Mouse (Mus musculus) layer of hippocampus, postnatal 36 days (tissue): ENCODE measurements around the gene Plxnb1. TPM values are rescaled to one million over a fixed set of nuclear protein-coding genes. Genes with fewer than 3 reads are reported as not detected.

Experiments
- DNase-seq, 2 experiments: peaks; one replicate each; pipeline ENCODE4 v3.0.0; 2022
- total RNA-seq, 2 experiments: library from RNA; stranded (reverse); gene quantifications; 2 replicates each; pipeline ENCODE4 v1.2.3; 2021

Plxnb1 gene
- total RNA-seq = 10 to 100 TPM; 79.7 to 88.6 TPM

- DNase-seq = peak; percentile 74 to 79
These were observed at the start of gene Plxnb1 for GRCm38 (mm10) chr9:109095137-109095982. Plxnb1 (plus strand) TSS chr9:109095389.

GRCm38 (mm10) chr9:109046306-109046705 lies 48.9 kb upstream of the Plxnb1 start:
- no peak for DNase-seq

- DNase-seq = no peak
These were observed 45.9 kb upstream of the Plxnb1 start for GRCm38 (mm10) chr9:109049316-109049715.

- DNase-seq = no peak
These were observed 45.1 kb upstream of the Plxnb1 start for GRCm38 (mm10) chr9:109049996-109050673.

GRCm38 (mm10) chr9:109050674-109050997 lies 44.6 kb upstream of the Plxnb1 start:
- no peak for DNase-seq

GRCm38 (mm10) chr9:109051011-109051501 lies 44.1 kb upstream of the Plxnb1 start:
- no peak for DNase-seq

- no peak for DNase-seq
These were observed 43.3 kb upstream of the Plxnb1 start for GRCm38 (mm10) chr9:109051651-109052489.

- no peak for DNase-seq
These were observed 42.5 kb upstream of the Plxnb1 start for GRCm38 (mm10) chr9:109052490-109053260.

GRCm38 (mm10) chr9:109053366-109053765 lies 41.8 kb upstream of the Plxnb1 start:
- no peak for DNase-seq

- DNase-seq = no peak
These were observed 41.3 kb upstream of the Plxnb1 start for GRCm38 (mm10) chr9:109053851-109054250.

- DNase-seq = peak; percentile 65 to 71
These were observed 40.5 kb upstream of the Plxnb1 start for GRCm38 (mm10) chr9:109054712-109055111.

- no peak for DNase-seq
These were observed 39.7 kb upstream of the Plxnb1 start for GRCm38 (mm10) chr9:109055271-109056030.

GRCm38 (mm10) chr9:109056081-109056690 lies 39.0 kb upstream of the Plxnb1 start:
- no peak for DNase-seq

- DNase-seq = no peak
These were observed 38.3 kb upstream of the Plxnb1 start for GRCm38 (mm10) chr9:109056916-109057315.

GRCm38 (mm10) chr9:109057543-109057942 lies 37.6 kb upstream of the Plxnb1 start:
- no peak for DNase-seq

- DNase-seq = no peak
These were observed 37.0 kb upstream of the Plxnb1 start for GRCm38 (mm10) chr9:109058006-109058765.

- DNase-seq = peak; percentile 86 to 88
These were observed 35.9 kb upstream of the Plxnb1 start, which contains the start of gene Trex1 for GRCm38 (mm10) chr9:109059136-109059903. Trex1 (minus strand) TSS chr9:109059734.

GRCm38 (mm10) chr9:109060184-109060897 lies 34.8 kb upstream of the Plxnb1 start:
- no peak for DNase-seq
